Mouse (Mus musculus) stomach, embryonic 14.5 days (tissue): Measurements from ENCODE around the gene Bbc3. TPM values are rescaled to one million over a fixed set of nuclear protein-coding genes. Genes with fewer than 3 reads are reported as not detected.

Experiments
- ATAC-seq: fragments of 200-750 bp; cut with Nextera tagmentation; 2 replicates; pipeline ENCODE4 v1.8.0; 2017; ENCODE audit warnings: low read depth, moderate TSS enrichment; ENCODE audit not compliant: insufficient number of reproducible peaks, insufficient read depth, low FRiP score
- H3K27ac ChIP-seq: fragments of 300-500 bp; sonication (generic); 2 replicates; pipeline ENCODE4 v1.5.1; 2014; ENCODE audit warnings: mild to moderate bottlenecking, low read length, moderate library complexity, mixed read lengths
- H3K27me3 ChIP-seq: fragments of 300-500 bp; sonication (generic); 2 replicates; pipeline ENCODE4 v1.6.1; 2014; ENCODE audit warnings: low read length, control low read depth, mixed read lengths; ENCODE audit not compliant: control insufficient read depth, insufficient read depth
- H3K36me3 ChIP-seq: fragments of 300-500 bp; sonication (generic); 2 replicates; pipeline ENCODE4 v1.6.1; 2014; ENCODE audit warnings: mild to moderate bottlenecking, control low read depth, low read length, moderate library complexity, mixed read lengths; ENCODE audit not compliant: control insufficient read depth, insufficient read depth
- H3K4me1 ChIP-seq: fragments of 300-500 bp; sonication (generic); 2 replicates; pipeline ENCODE4 v1.6.1; 2014; ENCODE audit warnings: low read length, control low read depth, mixed read lengths; ENCODE audit not compliant: control insufficient read depth, insufficient read depth
- H3K4me2 ChIP-seq: fragments of 300-500 bp; sonication (generic); replicated peaks from 2 replicates; pipeline ENCODE4 v1.6.1; 2014; ENCODE audit warnings: low read depth, low read length, control low read depth
- H3K4me3 ChIP-seq: fragments of 300-500 bp; sonication (generic); 2 replicates; pipeline ENCODE4 v1.5.1; 2014; ENCODE audit warnings: low read depth, low read length, control low read depth
- H3K9ac ChIP-seq: fragments of 300-500 bp; sonication (generic); replicated peaks from 2 replicates; pipeline ENCODE4 v1.6.1; 2014; ENCODE audit warnings: low read depth, mild to moderate bottlenecking, control low read depth, low read length, moderate library complexity, mixed read lengths
- H3K9me3 ChIP-seq: fragments of 300-500 bp; sonication (generic); 2 replicates; pipeline ENCODE4 v1.6.1; 2016; ENCODE audit warnings: low read depth, low read length, control low read depth; ENCODE audit not compliant: control insufficient read depth
- WGBS: fragments of 180-500 bp; shearing (Covaris S2); extraction: QIAGEN DNeasy Blood & Tissue Kit; methylation state at CpG from one replicate; pipeline ENCODE4 v1.1.7; 2014; 5-methylcytosine and 5-hydroxymethylcytosine counted together
- polyA plus RNA-seq: library from polyadenylated mRNA; unstranded; fragments of >200 nt; fragmentation: Nextera tagmentation; extraction: Ambion mirVana; gene quantifications from 2 replicates; pipeline ENCODE4 v1.2.1, GENCODE M21; 2014

The Bbc3 gene
- polyA plus RNA-seq, 1 experiment from 2014 or later = 5.2 TPM

DNA sequence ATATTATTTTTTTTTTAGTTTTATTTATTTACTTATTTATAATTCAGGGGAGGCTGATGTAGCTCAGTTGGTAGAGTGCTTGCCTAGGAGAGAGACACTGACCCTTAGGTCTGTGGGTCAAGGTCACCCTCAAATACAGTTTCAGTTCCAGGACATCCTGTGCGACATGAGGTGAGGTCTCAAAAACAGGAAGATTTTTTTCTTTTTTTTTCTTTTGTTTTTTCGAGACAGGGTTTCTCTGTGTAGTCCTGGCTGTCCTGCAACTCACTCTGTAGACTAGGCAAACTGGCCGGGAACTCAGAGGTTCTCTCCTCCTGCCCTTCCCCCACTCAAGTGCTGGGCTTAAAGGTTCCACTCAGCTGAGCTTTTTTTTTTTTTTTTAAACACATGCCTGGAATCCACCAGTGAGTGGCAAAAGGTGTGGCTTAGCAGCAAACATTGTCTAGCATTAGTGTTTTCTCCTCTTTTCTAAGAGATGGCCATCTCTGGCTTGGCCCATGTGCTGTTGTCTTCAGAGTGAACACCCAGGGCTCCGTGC is 7.1 kb downstream of the Bbc3 start:
- Histone ChIP-seq H3K4me1 (peaks cover 21% of the 10 kb centered on the region), H3K27ac (no peak overlapping the region)
- WGBS = 51% methylated on average over 4 of the region's 4 CpGs

DNA sequence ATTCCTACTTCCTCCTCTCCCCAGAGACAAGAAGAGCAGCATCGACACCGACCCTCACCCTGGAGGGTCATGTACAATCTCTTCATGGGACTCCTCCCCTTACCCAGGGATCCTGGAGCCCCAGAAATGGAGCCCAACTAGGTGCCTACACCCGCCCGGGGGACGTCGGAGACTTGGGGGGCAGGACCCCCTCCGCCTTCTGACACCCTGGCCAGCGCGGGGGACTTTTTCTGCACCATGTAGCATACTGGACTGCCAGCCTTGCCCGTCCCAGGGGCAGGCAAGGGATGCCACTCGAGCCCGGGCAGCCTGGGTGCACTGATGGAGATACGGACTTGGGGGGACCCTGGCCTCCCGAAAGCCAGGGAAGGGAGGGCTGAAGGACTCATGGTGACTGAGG is 8.9 kb downstream of the Bbc3 start:
- ATAC-seq = no peak
- Histone ChIP-seq H3K27me3 (no peaks in the 10 kb centered on the region), H3K9me3 (no peaks in the 10 kb centered on the region), H3K4me3 (no peak overlapping the region), H3K27ac (no peak overlapping the region), H3K4me1 (peaks cover 10% of the 10 kb centered on the region), H3K4me2 (no peak overlapping the region), H3K9ac (no peak overlapping the region), H3K36me3 (no peaks in the 10 kb centered on the region; the same call in 1 of the 2 replicates)
- WGBS = 77% methylated on average over 14 of the region's 14 CpGs

More for the DNA sequence above, 7.1 kb downstream of the Bbc3 start:
- Histone ChIP-seq H3K27me3 (no peaks in the 10 kb centered on the region), H3K36me3 (no peaks in the 10 kb centered on the region; the same call in 1 of the 2 replicates), H3K9me3 (no peaks in the 10 kb centered on the region), H3K9ac (no peak overlapping the region), H3K4me3 (no peak overlapping the region), H3K4me2 (no peak overlapping the region)
- no peak for ATAC-seq

DNA sequence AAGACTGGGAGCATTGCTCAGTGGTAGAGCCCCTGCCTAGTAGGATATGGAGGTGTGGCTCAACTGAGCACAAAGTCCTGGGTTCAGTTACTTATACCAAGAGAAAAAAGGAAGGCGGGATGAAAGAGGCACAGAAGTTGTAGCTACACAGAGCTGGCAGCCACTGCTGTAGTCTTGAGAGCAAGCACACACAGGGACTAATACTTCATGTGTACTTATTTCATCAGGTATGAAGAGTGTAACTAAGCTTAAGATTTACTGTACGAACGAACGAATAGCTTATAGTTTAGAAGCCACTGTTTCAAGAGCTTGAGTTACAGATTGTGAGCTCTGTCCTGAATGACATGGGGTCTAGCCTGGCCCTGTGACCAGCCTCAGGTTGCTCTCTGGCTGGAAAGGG is 11.0 kb downstream of the Bbc3 start:
- H3K4me2 ChIP-seq = no peak overlapping the region
- no peaks in the 10 kb centered on the region for H3K4me1 ChIP-seq
- H3K27me3 ChIP-seq = no peaks in the 10 kb centered on the region
- H3K4me3 ChIP-seq = no peak overlapping the region
- 89% methylated on average over 4 of the region's 4 CpGs for WGBS
- no peak overlapping the region for H3K27ac ChIP-seq
- H3K9me3 ChIP-seq = no peaks in the 10 kb centered on the region
- no peaks in the 10 kb centered on the region; the same call in 1 of the 2 replicates for H3K36me3 ChIP-seq
- H3K9ac ChIP-seq = no peak overlapping the region
- ATAC-seq = no peak

DNA sequence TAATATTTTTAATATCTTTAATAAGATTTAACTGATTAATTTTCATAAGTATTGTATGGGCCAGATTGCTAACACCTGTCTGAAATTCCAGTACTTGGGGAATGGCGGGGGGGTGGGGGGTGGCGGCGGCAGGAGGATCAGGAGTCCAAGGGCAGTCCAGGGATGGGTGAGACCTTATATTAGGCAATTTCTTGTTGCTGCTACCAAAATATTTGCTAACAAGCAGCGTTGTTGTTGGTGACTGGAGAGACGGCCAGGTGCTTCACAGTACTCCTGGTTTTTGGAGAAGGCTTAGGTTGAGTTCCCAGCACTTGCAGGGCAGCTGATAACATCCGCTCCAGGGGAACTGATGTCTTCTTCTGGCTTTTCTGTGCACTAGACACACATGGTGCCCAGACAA is 12.3 kb downstream of the Bbc3 start:
- 91% methylated on average over 6 of the region's 6 CpGs for WGBS
- no peak overlapping the region for H3K9ac ChIP-seq
- no peaks in the 10 kb centered on the region; the same call in 1 of the 2 replicates for H3K36me3 ChIP-seq
- no peaks in the 10 kb centered on the region for H3K9me3 ChIP-seq
- H3K4me1 ChIP-seq = no peaks in the 10 kb centered on the region
- H3K4me2 ChIP-seq = no peak overlapping the region
- ATAC-seq = no peak
- no peak overlapping the region for H3K27ac ChIP-seq
- no peaks in the 10 kb centered on the region for H3K27me3 ChIP-seq
- H3K4me3 ChIP-seq = no peak overlapping the region

DNA sequence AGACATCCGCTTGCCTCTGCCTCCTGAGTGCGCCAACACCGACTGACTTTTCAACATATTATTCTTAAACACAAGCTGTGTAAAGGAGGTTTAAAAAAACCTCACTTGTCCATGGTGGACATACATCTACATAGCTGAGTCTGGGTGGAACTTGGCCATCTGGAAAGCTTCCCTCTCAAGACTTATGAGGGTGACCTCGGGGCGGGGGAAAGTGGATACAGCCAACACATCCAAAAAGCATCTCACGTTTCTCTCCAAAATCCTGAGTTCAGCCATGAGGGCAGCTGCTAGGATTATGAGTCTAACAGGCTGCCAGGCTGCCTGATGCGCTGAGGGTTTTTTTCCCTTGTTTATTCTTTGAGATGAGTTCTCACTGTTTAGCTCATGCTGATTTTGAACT is 16.5 kb downstream of the Bbc3 start:
- ATAC-seq = no peak
- H3K4me3 ChIP-seq = no peak overlapping the region
- H3K27ac ChIP-seq = peak overlapping the region; percentile 35; the same call in 1 of the 2 replicates
- no peaks in the 10 kb centered on the region for H3K9me3 ChIP-seq
- no peaks in the 10 kb centered on the region for H3K27me3 ChIP-seq
- no peak overlapping the region for H3K9ac ChIP-seq
- peaks cover 4% of the 10 kb centered on the region; the same call in 1 of the 2 replicates for H3K4me1 ChIP-seq
- no peak overlapping the region for H3K4me2 ChIP-seq
- peaks cover 22% of the 10 kb centered on the region for H3K36me3 ChIP-seq
- WGBS = 66% methylated on average over 7 of the region's 7 CpGs

DNA sequence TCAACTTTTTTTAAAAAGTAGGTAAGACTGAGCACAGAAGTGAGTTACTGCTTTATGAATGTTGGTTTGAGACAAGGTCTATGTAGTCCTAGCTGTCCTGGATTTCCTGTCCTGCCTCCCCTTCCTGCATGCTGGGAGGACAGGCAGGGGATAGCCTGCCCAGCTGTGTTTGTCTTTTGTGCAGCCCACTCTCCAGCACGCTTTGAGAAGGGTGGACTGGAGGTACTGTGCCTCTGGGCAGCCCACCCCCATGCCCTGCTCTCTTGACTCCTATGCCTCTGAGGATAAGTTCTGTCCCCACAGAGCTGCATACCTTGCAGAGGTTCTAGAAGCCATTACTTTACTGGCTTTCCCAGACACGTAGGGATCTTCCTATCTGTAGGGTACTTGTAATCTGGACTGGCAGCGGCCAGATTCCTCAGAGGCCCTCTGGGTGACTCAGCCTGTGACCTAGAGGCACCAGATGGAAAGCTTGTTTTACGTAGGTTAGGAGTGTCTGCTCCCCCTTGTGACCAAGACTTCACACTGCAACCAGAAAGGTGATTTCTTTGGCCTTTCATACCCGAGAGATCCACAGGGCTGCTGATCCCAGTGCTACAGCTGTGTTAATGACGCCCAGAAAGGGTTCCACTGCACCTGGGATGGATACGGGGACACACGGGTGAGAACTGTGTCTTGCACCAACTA is 17.9 kb downstream of the Bbc3 start:
- WGBS = 27% methylated on average over 8 of the region's 8 CpGs
- H3K9me3 ChIP-seq = no peaks in the 10 kb centered on the region
- no peak overlapping the region for H3K4me3 ChIP-seq
- peaks cover 32% of the 10 kb centered on the region for H3K36me3 ChIP-seq
- ATAC-seq = peak; percentile 50; the same call in 1 of the 2 replicates
- no peak overlapping the region for H3K27ac ChIP-seq
- H3K9ac ChIP-seq = no peak overlapping the region
- peaks cover 4% of the 10 kb centered on the region; the same call in 1 of the 2 replicates for H3K4me1 ChIP-seq
- H3K27me3 ChIP-seq = no peaks in the 10 kb centered on the region
- H3K4me2 ChIP-seq = no peak overlapping the region

DNA sequence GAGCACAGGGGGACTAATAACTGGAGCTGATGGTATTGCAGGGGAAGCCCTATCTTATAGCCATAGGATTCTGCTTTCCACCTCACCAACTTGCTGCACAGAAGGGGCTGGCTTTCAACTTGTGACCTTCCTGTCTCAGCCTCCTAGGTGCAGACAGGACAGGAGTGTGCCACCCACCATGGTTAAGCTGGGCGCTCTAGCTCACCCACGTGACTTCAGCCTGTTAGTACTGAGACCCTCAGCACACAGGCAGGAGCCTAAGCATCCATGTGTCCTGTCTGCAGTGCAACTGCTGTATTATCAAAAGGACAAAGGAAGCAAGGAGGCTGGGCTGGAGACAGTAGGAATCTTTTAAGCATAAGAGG is 18.4 kb downstream of the Bbc3 start:
- Histone ChIP-seq H3K9me3 (no peaks in the 10 kb centered on the region), H3K27me3 (no peaks in the 10 kb centered on the region), H3K9ac (no peak overlapping the region), H3K4me1 (peaks cover 4% of the 10 kb centered on the region; the same call in 1 of the 2 replicates), H3K27ac (no peak overlapping the region), H3K4me3 (no peak overlapping the region), H3K4me2 (no peak overlapping the region), H3K36me3 (peaks cover 32% of the 10 kb centered on the region)
- ATAC-seq = peak; percentile 20; the same call in 1 of the 2 replicates
- 89% methylated on average over 2 of the region's 2 CpGs for WGBS

DNA sequence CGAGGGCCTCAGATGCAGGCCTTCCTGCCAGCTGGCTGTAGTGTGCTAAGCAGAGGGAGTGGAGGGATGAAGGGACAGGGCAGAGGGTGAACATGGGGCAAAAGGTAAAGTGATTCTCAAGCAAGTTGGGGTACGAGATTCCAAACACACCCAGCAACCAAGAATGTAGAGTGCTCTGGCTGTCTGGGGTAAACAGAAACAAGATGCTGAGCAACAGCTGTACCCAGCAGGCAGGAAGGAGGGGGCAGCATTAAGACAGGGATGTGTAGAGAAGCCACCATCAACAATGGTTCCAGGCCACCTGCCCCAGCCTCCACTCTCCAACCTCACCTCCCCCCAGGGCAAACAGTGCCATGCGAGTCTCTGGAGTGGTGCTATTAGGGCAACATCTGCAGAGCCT is 21.0 kb downstream of the Bbc3 start:
- H3K27ac ChIP-seq = no peak overlapping the region
- no peaks in the 10 kb centered on the region for H3K27me3 ChIP-seq
- no peak overlapping the region for H3K4me3 ChIP-seq
- H3K4me1 ChIP-seq = peaks cover 4% of the 10 kb centered on the region; the same call in 1 of the 2 replicates
- WGBS = 75% methylated on average over 3 of the region's 3 CpGs
- no peak overlapping the region for H3K4me2 ChIP-seq
- no peak overlapping the region for H3K9ac ChIP-seq
- peaks cover 40% of the 10 kb centered on the region for H3K36me3 ChIP-seq
- ATAC-seq = no peak
- no peaks in the 10 kb centered on the region for H3K9me3 ChIP-seq
